ENCODE assay signal across 8 mouse cellular contexts in the genomic region with DNA sequence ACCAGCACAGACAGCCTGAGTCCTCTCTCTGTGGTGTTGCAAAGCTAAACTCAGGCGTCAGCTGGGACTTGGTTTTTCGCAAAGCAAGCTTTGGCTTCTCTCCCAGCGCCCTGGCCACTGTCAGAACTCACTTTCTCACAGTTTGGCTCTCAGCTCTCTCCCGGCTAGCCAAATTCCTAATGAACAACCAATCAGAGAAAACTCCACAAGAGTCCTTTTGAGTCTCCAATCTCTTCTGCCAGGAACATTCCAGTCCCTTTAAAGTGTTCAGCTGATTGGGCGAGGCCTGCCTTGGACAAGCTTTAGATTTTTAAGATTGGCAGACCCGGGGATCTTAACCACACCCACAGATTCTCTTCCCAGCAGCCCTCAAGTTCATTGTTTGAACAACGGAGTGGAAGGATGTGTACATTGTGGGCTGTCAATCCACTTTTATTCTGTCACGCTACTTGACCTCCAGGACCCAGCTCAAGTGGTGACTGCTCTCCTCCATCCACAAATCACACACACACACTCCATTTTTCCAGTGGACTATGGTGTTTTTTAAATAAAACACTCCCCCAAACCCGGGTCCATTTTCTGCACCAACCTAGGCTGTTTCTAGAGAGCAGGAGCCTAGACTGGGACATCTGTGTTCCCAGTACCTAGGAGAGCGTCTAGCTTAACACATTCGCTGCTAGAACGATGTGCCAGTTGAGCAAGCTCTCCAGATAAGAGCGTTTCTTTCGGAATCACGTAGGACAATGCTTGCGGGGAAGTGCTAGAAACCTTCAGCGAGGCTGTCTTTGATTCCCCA. TPM values are rescaled to one million over a fixed set of nuclear protein-coding genes. Genes with fewer than 3 reads are reported as not detected.
A peak's percentile ranks its signal among the peaks of the same experiment; 100 is the strongest.
DNase-seq lines count a peak whose midpoint lies in the region; ATAC-seq and TF ChIP-seq lines count a peak whose summit lies in the region.

No protein-coding gene starts in this region.

- H3K9ac ChIP-seq in intestine, embryonic 14.5 days (ENCODE audit: low read length), result no peak overlapping the region
- H3K9ac ChIP-seq in midbrain, embryonic 12.5 days (replicated peaks), result 0 out of 2 replicates have a peak overlapping the region, but pooled peaks have one; percentile 11

- H3K4me3 ChIP-seq in intestine, embryonic 14.5 days (ENCODE audit: low read depth, low read length), result 0 out of 2 replicates have a peak overlapping the region, but pooled peaks have one; percentile 18
- H3K4me3 ChIP-seq in midbrain, embryonic 12.5 days, result 0 out of 2 replicates have a peak overlapping the region, but pooled peaks have one; percentile 13
- H3K4me3 ChIP-seq in testis, adult 2 months (ENCODE audit: control insufficient read depth, low read depth, low read length), result peak overlapping the region; percentile 33

- no peaks in the 10 kb centered on the region for H3K9me3 ChIP-seq in intestine, embryonic 14.5 days (ENCODE audit: control insufficient read depth, low read length)
- no peaks in the 10 kb centered on the region for H3K9me3 ChIP-seq in midbrain, embryonic 12.5 days

- intact Hi-C loops in left cerebral cortex, postnatal 14 days (cut with DNase I), result loop anchor here (1.0 to 5.0 kb wide), 5 partner anchors 96 to 485 kb away; a partner anchor contains a TSS

- peak overlapping the region; percentile 3; the same call in 1 of the 2 replicates for H3K27ac ChIP-seq in intestine, embryonic 14.5 days (ENCODE audit: low read depth)
- H3K27ac ChIP-seq in midbrain, embryonic 12.5 days (replicated peaks), result peak overlapping the region; percentile 58
- no peak overlapping the region for H3K27ac ChIP-seq in testis, adult 2 months (ENCODE audit: control insufficient read depth, insufficient read depth, low read depth, low read length)

- peak overlapping the region; percentile 46 for H3K4me2 ChIP-seq in intestine, embryonic 14.5 days (ENCODE audit: low read length)
- peak overlapping the region; percentile 47 for H3K4me2 ChIP-seq in midbrain, embryonic 12.5 days (replicated peaks)

- peaks cover 7% of the 10 kb centered on the region for H3K4me1 ChIP-seq in intestine, embryonic 14.5 days (replicated peaks; ENCODE audit: control insufficient read depth, insufficient read depth, low read length)
- peaks cover 13% of the 10 kb centered on the region for H3K4me1 ChIP-seq in midbrain, embryonic 12.5 days
- peaks cover 12% of the 10 kb centered on the region for H3K4me1 ChIP-seq in testis, adult 2 months (ENCODE audit: control insufficient read depth, insufficient read depth, low read length)

- 0 out of 2 replicates have a peak, but pooled peaks have one; percentile 6 for ATAC-seq in common myeloid progenitor, adult 5-6 weeks (replicated peaks; ENCODE audit: low read depth, poor library complexity, severe bottlenecking)
- peak; percentile 57 for ATAC-seq in intestine, embryonic 14.5 days (replicated peaks; ENCODE audit: low FRiP score, low TSS enrichment, low read depth)
- peak; percentile 35 for ATAC-seq in midbrain, embryonic 12.5 days (ENCODE audit: low FRiP score, low read depth)

- H3K36me3 ChIP-seq in intestine, embryonic 14.5 days (ENCODE audit: control insufficient read depth, insufficient read depth, low read length), result no peaks in the 10 kb centered on the region
- H3K36me3 ChIP-seq in midbrain, embryonic 12.5 days, result no peaks in the 10 kb centered on the region
- H3K36me3 ChIP-seq in testis, adult 2 months (ENCODE audit: control insufficient read depth, insufficient read depth, low read length), result no peaks in the 10 kb centered on the region

- H3K27me3 ChIP-seq in intestine, embryonic 14.5 days (replicated peaks; ENCODE audit: control insufficient read depth, insufficient read depth, low read length), result no peaks in the 10 kb centered on the region
- no peaks in the 10 kb centered on the region for H3K27me3 ChIP-seq in midbrain, embryonic 12.5 days
- no peaks in the 10 kb centered on the region for H3K27me3 ChIP-seq in testis, adult 2 months (ENCODE audit: control insufficient read depth, insufficient read depth, low read length)

- 13% methylated on average over 17 of the region's 17 CpGs for WGBS in intestine, embryonic 14.5 days
- WGBS in midbrain, embryonic 12.5 days, result 15% methylated on average over 17 of the region's 17 CpGs

- peak; percentile 77 for DNase-seq in adrenal gland, postnatal 10 days
- peak; percentile 90 for DNase-seq in gastrocnemius, postnatal 25 days
- DNase-seq in intestine, embryonic 14.5 days (ENCODE audit: low spot score), result no peak
- peak; percentile 68 to 78 for DNase-seq in left cerebral cortex, postnatal 14 days (ENCODE audit: low spot score in 2 of 2)
- DNase-seq in thymus, postnatal 25 days, result no peak

- TF ChIP-seq CTCF in testis, adult 2 months (IDR thresholded peaks at IDR 0.05; ENCODE audit: control insufficient read depth, insufficient read depth, insufficient replicate concordance, low read depth, low read length), result no peak

- TF ChIP-seq POLR2A in testis, adult 2 months (IDR thresholded peaks at IDR 0.05; ENCODE audit: control insufficient read depth, low read depth, low read length), result no peak

RNA-seq across cellular contexts. Expression of a gene that starts 46.3 kb away (rescaled TPM):
- 1 to 10 TPM; 5.6 to 7.3 TPM for total RNA-seq in adrenal gland, postnatal 10 days (2021)
- total RNA-seq in common myeloid progenitor, adult 5-6 weeks (2017), result 59.0 and 61.7 TPM in 2 replicates
- total RNA-seq in gastrocnemius, postnatal 25 days (2021), result under 1 TPM; 0.61 to 0.75 TPM
- polyA plus RNA-seq in intestine, embryonic 14.5 days (2014; fragmentation: Nextera tagmentation; extraction: Ambion mirVana), result 1.2 and 1.6 TPM in 2 replicates
- total RNA-seq in left cerebral cortex, postnatal 14 days (2021), result 10 to 100 TPM; 39.2 to 40.9 TPM
- polyA plus RNA-seq in midbrain, embryonic 12.5 days (2016; fragmentation: Nextera tagmentation; extraction: Ambion mirVana), result 6.8 and 7.0 TPM in 2 replicates
- polyA plus RNA-seq in testis, adult 2 months (2012; rRNA removed), result 2.9 and 4.0 TPM in 2 replicates

Comparison
In these comparisons a context has a peak if more than half of its experiments do, and no peak if none do; other contexts are left out.
1. DNase-seq: peak in adrenal gland, postnatal 10 days (single experiment), gastrocnemius, postnatal 25 days (single experiment) and left cerebral cortex, postnatal 14 days (2 of 2); none in intestine, embryonic 14.5 days (single experiment) and thymus, postnatal 25 days (single experiment).
2. ATAC-seq: peak in every context shown above with its lines; median percentile 57 in intestine, embryonic 14.5 days; 35 in midbrain, embryonic 12.5 days; 6 in common myeloid progenitor, adult 5-6 weeks.
3. Peak in every context shown above with its lines, with median percentiles within 50 percentile points of each other: H3K4me3 ChIP-seq.